Mouse (Mus musculus) adrenal gland, adult 2 months (tissue): ENCODE data around the gene Syne3. TPM values are rescaled to one million over a fixed set of nuclear protein-coding genes. Genes with fewer than 3 reads are reported as not detected.

Experiments
- DNase-seq: peaks from one replicate; pipeline ENCODE4 v3.0.0; 2021
- microRNA-seq, 2 experiments: library from miRNA; unstranded; fragments of <30 nt; microRNA quantifications; one replicate each; pipeline ENCODE4 v1.2.0; 2021
- polyA plus RNA-seq: library from polyadenylated mRNA; depleted of rRNA; stranded (reverse); fragments of >200 nt; gene quantifications from 2 replicates; pipeline ENCODE4 v1.2.3, GENCODE M21; 2012; rRNA removed
- total RNA-seq, 2 experiments: library from RNA; stranded (reverse); gene quantifications; 2 replicates each; pipeline ENCODE4 v1.2.3; 2021

Gene Syne3
- total and polyA plus RNA-seq, 3 experiments: 4.3 to 16.1 (median 9.1) TPM

- DNase-seq: no peak
Measured at GRCm38 (mm10) chr12:104892245-104892644, 117.4 kb downstream of the Syne3 start.

- DNase-seq: no peak
Measured at GRCm38 (mm10) chr12:104890066-104890465, 119.5 kb downstream of the Syne3 start.

GRCm38 (mm10) chr12:104886104-104886503, 123.5 kb downstream of the Syne3 start:
- DNase-seq: no peak

GRCm38 (mm10) chr12:104882533-104882932, 127.1 kb downstream of the Syne3 start:
- DNase-seq: no peak

- no peak for DNase-seq
Measured at GRCm38 (mm10) chr12:104882061-104882460, 127.5 kb downstream of the Syne3 start.

- no peak for DNase-seq
Measured at GRCm38 (mm10) chr12:104881518-104882060, 128.0 kb downstream of the Syne3 start.

GRCm38 (mm10) chr12:104880367-104880766, 129.2 kb downstream of the Syne3 start:
- peak; percentile 50 for DNase-seq

Small RNA genes within 50 kb of the gene (microRNA-seq; reads per million reads assigned to microRNA genes)
- gene Mir3069: 2.4 to 16.5 reads per million in 2 experiments

Other genes starting within 250 kb of the Syne3 start
- gene Clmn, start 144.7 kb downstream of the Syne3 start, total RNA-seq: 10 to 100 TPM in 1 of 2 experiments, 1 to 10 TPM in 1; 9.3 to 13.1 TPM
- 1.4 and 1.5 TPM in 2 replicates for gene Clmn, start 144.7 kb downstream of the Syne3 start, polyA plus RNA-seq
- gene Glrx5, start 22.9 kb upstream of the Syne3 start, total RNA-seq: 100 to 1,000 TPM; 161 to 186 TPM
- 218 and 257 TPM in 2 replicates for gene Glrx5, start 22.9 kb upstream of the Syne3 start, polyA plus RNA-seq
- not detected for gene Tcl1b2, start 136.2 kb upstream of the Syne3 start, total RNA-seq
- gene Tcl1b2, start 136.2 kb upstream of the Syne3 start, polyA plus RNA-seq: not detected in 2 replicates
- gene Tcl1b1, start 149.9 kb upstream of the Syne3 start, total RNA-seq: not detected
- not detected in 2 replicates for gene Tcl1b1, start 149.9 kb upstream of the Syne3 start, polyA plus RNA-seq
- not detected for gene Tcl1b5, start 166.5 kb upstream of the Syne3 start, total RNA-seq
- not detected in 2 replicates for gene Tcl1b5, start 166.5 kb upstream of the Syne3 start, polyA plus RNA-seq
- gene Tcl1b3, start 181.2 kb upstream of the Syne3 start, total RNA-seq: not detected
- not detected in 2 replicates for gene Tcl1b3, start 181.2 kb upstream of the Syne3 start, polyA plus RNA-seq
- gene Tcl1b4, start 192.1 kb upstream of the Syne3 start, total RNA-seq: not detected
- gene Tcl1b4, start 192.1 kb upstream of the Syne3 start, polyA plus RNA-seq: not detected in 2 replicates
- under 1 TPM in 1 of 2 experiments, not detected in 1; 0.45 TPM for gene Tcl1, start 213.0 kb upstream of the Syne3 start, total RNA-seq
- gene Tcl1, start 213.0 kb upstream of the Syne3 start, polyA plus RNA-seq: not detected in 2 replicates